Mouse (Mus musculus) frontal cortex, postnatal 10 days (tissue): ENCODE results near the gene Atxn7l3b.

Experiments
- DNase-seq, 2 experiments: peaks; one replicate each; pipeline ENCODE4 v3.0.0; 2022; ENCODE audit warnings: low spot score in 2 of 2, mixed read lengths in 1 of 2

The Atxn7l3b gene

GRCm38 (mm10) chr10:112876655-112877393, 52.0 kb downstream of the Atxn7l3b start:
- no peak for DNase-seq
